Mouse (Mus musculus) lung, adult 2 months (tissue): Measurements from ENCODE around the gene 1700001C19Rik.

Source experiments
- CTCF ChIP-seq: fragments of 200-500 bp; IDR thresholded peaks from 2 replicates; pipeline ENCODE4 v1.5.1; 2011; ENCODE audit warnings: mild to moderate bottlenecking, low read length, control low read depth; ENCODE audit not compliant: insufficient read depth
- POLR2A ChIP-seq: fragments of 200-500 bp; IDR thresholded peaks from 2 replicates; pipeline ENCODE4 v1.6.1; 2011; ENCODE audit warnings: low read depth, mild to moderate bottlenecking, control low read depth, low read length, borderline replicate concordance; ENCODE audit errors: extremely low read depth

DNA sequence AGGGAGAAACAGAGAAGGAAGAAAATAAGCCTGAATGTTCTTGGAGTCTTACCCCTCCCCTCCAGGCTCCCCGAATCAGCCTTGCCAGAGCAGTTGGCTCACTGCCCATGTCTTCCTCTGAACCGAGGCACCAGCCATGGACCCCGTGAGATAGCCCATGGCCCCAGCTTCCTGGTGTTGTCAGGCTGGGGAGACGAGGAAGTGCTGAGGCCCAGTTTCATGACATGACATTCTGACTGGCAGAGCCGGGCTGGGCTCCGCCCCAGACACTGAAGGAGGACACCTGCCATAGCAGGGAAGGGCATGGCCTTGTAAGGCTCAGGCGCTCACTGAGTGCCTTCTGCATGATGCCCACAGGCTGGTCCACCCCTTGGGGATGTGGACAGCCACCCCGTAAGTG lies 17.5 kb upstream of the 1700001C19Rik start:
- TF ChIP-seq CTCF: no peak
- TF ChIP-seq POLR2A: no peak
